ENCODE assay signal across 8 mouse cellular contexts in the genomic region with DNA sequence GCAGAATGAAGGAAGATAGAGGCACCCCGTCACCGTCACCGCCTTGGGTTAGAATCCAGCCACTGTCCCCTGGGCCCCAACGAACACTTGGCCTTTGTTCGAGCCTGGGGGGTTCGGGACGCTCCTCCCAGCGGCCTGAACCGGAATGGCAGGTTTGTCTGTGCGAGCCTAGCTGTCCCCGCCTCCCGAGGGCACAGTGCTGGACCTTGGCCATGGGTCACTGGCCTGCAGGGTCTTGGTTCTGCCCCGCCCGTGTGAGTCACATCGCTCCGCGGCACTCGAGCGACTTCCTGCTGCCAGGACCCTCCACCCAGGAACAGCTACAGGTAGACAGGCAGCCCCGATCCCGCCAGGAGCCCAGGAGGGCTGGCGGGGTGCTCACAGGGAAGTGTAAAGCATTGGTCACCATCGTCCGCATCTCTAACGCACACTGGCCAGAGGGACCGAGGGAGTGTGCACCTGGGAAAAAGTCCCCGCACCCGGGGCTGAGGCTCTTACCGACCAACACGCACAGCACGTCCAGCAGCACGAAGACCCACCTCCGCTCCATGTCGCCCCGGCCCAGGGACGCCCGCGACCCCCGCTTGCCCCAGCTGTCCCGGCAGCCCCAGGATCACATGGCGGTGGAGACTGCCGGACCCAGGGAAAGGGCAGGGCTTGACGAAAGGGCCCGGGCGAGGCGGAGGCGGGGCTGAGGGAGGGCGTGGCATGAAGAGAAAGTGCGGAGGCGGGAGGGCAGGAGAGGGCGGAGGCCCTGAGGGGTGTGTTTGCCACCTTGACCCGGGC. TPM values are rescaled to one million over a fixed set of nuclear protein-coding genes. Genes with fewer than 3 reads are reported as not detected.
DNase-seq lines count a peak whose midpoint lies in the region; ATAC-seq and TF ChIP-seq lines count a peak whose summit lies in the region.

A gene (minus strand): TSS at position 671 of the 786 bp plus-strand sequence.

- no peaks in the 10 kb centered on the region for H3K9me3 ChIP-seq in embryonic facial prominence, embryonic 11.5 days (replicated peaks; ENCODE audit: control insufficient read depth, low read length)
- no peaks in the 10 kb centered on the region for H3K9me3 ChIP-seq in midbrain, embryonic 16.5 days (replicated peaks; ENCODE audit: control insufficient read depth, low read length, poor library complexity, severe bottlenecking)

- H3K36me3 ChIP-seq in embryonic facial prominence, embryonic 11.5 days (replicated peaks; ENCODE audit: control insufficient read depth, insufficient read depth, low read depth, low read length) = no peaks in the 10 kb centered on the region
- H3K36me3 ChIP-seq in kidney, adult 2 months (ENCODE audit: control insufficient read depth, insufficient read depth, low read length) = no peaks in the 10 kb centered on the region
- peaks cover 6% of the 10 kb centered on the region for H3K36me3 ChIP-seq in midbrain, embryonic 16.5 days (ENCODE audit: control insufficient read depth, insufficient read depth, low read length)

- TF ChIP-seq POLR2A in kidney, adult 2 months (IDR thresholded peaks at IDR 0.05; ENCODE audit: low read depth, low read length) = no peak

- peak within 1 kb of the TSS; percentile 97 for H3K4me2 ChIP-seq in embryonic facial prominence, embryonic 11.5 days (ENCODE audit: low read depth, low read length)
- peak within 1 kb of the TSS; percentile 96 for H3K4me2 ChIP-seq in midbrain, embryonic 16.5 days (ENCODE audit: low read length)

- peak; percentile 64 for TF ChIP-seq CTCF in kidney, adult 2 months (conservative IDR thresholded peaks at IDR 0.05; ENCODE audit: insufficient read depth, insufficient read length, low read depth, low read length)

- peak within 1 kb of the TSS; percentile 64 for H3K9ac ChIP-seq in embryonic facial prominence, embryonic 11.5 days (replicated peaks; ENCODE audit: low read length)
- peak within 1 kb of the TSS; percentile 80 for H3K9ac ChIP-seq in midbrain, embryonic 16.5 days (ENCODE audit: low read depth, low read length)

- no peaks in the 10 kb centered on the region for H3K27me3 ChIP-seq in embryonic facial prominence, embryonic 11.5 days (ENCODE audit: control insufficient read depth, insufficient read depth, low read length)
- no peaks in the 10 kb centered on the region for H3K27me3 ChIP-seq in kidney, adult 2 months (replicated peaks; ENCODE audit: control insufficient read depth, insufficient read depth, low read length)
- H3K27me3 ChIP-seq in midbrain, embryonic 16.5 days (ENCODE audit: control insufficient read depth, insufficient read depth, low read depth, low read length) = no peaks in the 10 kb centered on the region

- peak within 1 kb of the TSS; percentile 62 for H3K4me3 ChIP-seq in embryonic facial prominence, embryonic 11.5 days (ENCODE audit: low read depth, low read length)
- peak within 1 kb of the TSS; percentile 90 for H3K4me3 ChIP-seq in kidney, adult 2 months (ENCODE audit: insufficient read depth, low read depth, low read length)
- peak within 1 kb of the TSS; percentile 64 for H3K4me3 ChIP-seq in midbrain, embryonic 16.5 days (ENCODE audit: low read depth, low read length)

- WGBS in embryonic facial prominence, embryonic 11.5 days = under 1% methylated on average over 49 of the region's 52 CpGs
- under 1% methylated on average over 52 of the region's 52 CpGs for WGBS in kidney, adult 2 months
- WGBS in midbrain, embryonic 16.5 days = under 1% methylated on average over 52 of the region's 52 CpGs

- DNase-seq in 3134 (ENCODE audit: extremely low read depth, insufficient read length, low spot score) (peak; percentile 91), liver (peak; percentile 89)
- DNase-seq in adrenal gland, postnatal 25 days = peak; percentile 87
- peak; percentile 80 for DNase-seq in embryonic facial prominence, embryonic 11.5 days (ENCODE audit: low spot score)
- peak; percentile 47 for DNase-seq in heart, adult 8-10 months (ENCODE audit: low spot score)
- DNase-seq in kidney, adult 2 months = peak; percentile 92
- DNase-seq in spleen, postnatal 14 days (ENCODE audit: low spot score in 2 of 2) = peak; percentile 57 to 59

- no peaks in the 10 kb centered on the region for H3K4me1 ChIP-seq in embryonic facial prominence, embryonic 11.5 days (ENCODE audit: control insufficient read depth, insufficient read depth, low read length)
- H3K4me1 ChIP-seq in kidney, adult 2 months (ENCODE audit: control insufficient read depth, insufficient read depth, low read length) = 0 out of 2 replicates have a peak, but pooled peaks cover 3% of the 10 kb centered on the region
- H3K4me1 ChIP-seq in midbrain, embryonic 16.5 days (ENCODE audit: control insufficient read depth, insufficient read depth, low read length) = peaks cover 3% of the 10 kb centered on the region; the same call in 1 of the 2 replicates

- ATAC-seq in embryonic facial prominence, embryonic 11.5 days (replicated peaks; ENCODE audit: insufficient number of reproducible peaks, low FRiP score, low TSS enrichment, low read depth) = peak; percentile 68
- peak; percentile 46 for ATAC-seq in midbrain, embryonic 16.5 days

- H3K27ac ChIP-seq in embryonic facial prominence, embryonic 11.5 days (replicated peaks; ENCODE audit: low read depth, low read length) = no peak within 1 kb of the TSS; the same call in 1 of the 2 replicates
- H3K27ac ChIP-seq in kidney, adult 2 months (ENCODE audit: insufficient read depth, low read depth, low read length) = peak within 1 kb of the TSS; percentile 62
- no peak within 1 kb of the TSS for H3K27ac ChIP-seq in midbrain, embryonic 16.5 days (ENCODE audit: low read length)

RNA-seq across cellular contexts. Expression of the gene that starts here (rescaled TPM):
- total RNA-seq in adrenal gland, postnatal 25 days (2021) = 28.3 and 32.1 TPM in 2 replicates
- polyA plus RNA-seq in embryonic facial prominence, embryonic 11.5 days (2014; fragmentation: Nextera tagmentation; extraction: Ambion mirVana) = 13.3 and 17.9 TPM in 2 replicates
- total RNA-seq in heart, adult 8-10 months (2022) = 1 to 10 TPM; 3.1 to 7.1 (median 4.8) TPM
- polyA plus RNA-seq in kidney, adult 2 months (2012; rRNA removed) = 58.1 and 66.2 TPM in 2 replicates
- polyA plus RNA-seq in midbrain, embryonic 16.5 days (2015; fragmentation: Nextera tagmentation; extraction: Ambion mirVana) = 19.2 and 22.4 TPM in 2 replicates
